Mouse (Mus musculus): ENCODE measurements around the gene Setd1a. TPM values are rescaled to one million over a fixed set of nuclear protein-coding genes. Genes with fewer than 3 reads are reported as not detected.
A peak's percentile ranks its signal among the peaks of the same experiment; 100 is the strongest.

The Setd1a gene
- polyA plus RNA-seq, 1 experiment from 2014 or later = 6.9 TPM

- WGBS = 70% methylated on average over 19 of the region's 19 CpGs
- no peak overlapping the region for H3K27ac ChIP-seq (replicated peaks)
Observed at GRCm38 (mm10) chr7:127814241-127814921, 37.9 kb downstream of the Setd1a start.

GRCm38 (mm10) chr7:127815116-127815665 lies 38.7 kb downstream of the Setd1a start:
- ATAC-seq (ENCODE audit: low FRiP score, low TSS enrichment) (no peak), DNase-seq (ENCODE audit: low spot score) (no peak)
- no peak for TF ChIP-seq CTCF (IDR thresholded peaks at IDR 0.05; ENCODE audit: low read depth)
- no peak for TF ChIP-seq EP300 (optimal IDR thresholded peaks at IDR 0.05)
- Histone ChIP-seq H3K27ac (replicated peaks) (no peak overlapping the region), H3K9me3 (ENCODE audit: control insufficient read depth, low read length) (no peaks in the 10 kb centered on the region), H3K9ac (ENCODE audit: low read length) (no peak overlapping the region), H3K4me2 (replicated peaks; ENCODE audit: low read depth) (no peak overlapping the region), H3K4me1 (replicated peaks; ENCODE audit: control insufficient read depth, insufficient read depth) (no peaks in the 10 kb centered on the region), H3K36me3 (ENCODE audit: control insufficient read depth, insufficient read depth, low read length) (no peaks in the 10 kb centered on the region), H3K27me3 (ENCODE audit: control insufficient read depth, insufficient read depth, low read length) (no peaks in the 10 kb centered on the region), H3K4me3 (ENCODE audit: low read depth, low read length) (no peak overlapping the region)
- 86% methylated on average over 15 of the region's 15 CpGs for WGBS

More at GRCm38 (mm10) chr7:127814241-127814921, 37.9 kb downstream of the Setd1a start:
- Histone ChIP-seq H3K4me2 (replicated peaks; ENCODE audit: low read depth) (no peak overlapping the region), H3K4me3 (ENCODE audit: low read depth, low read length) (no peak overlapping the region), H3K9me3 (ENCODE audit: control insufficient read depth, low read length) (no peaks in the 10 kb centered on the region), H3K27me3 (ENCODE audit: control insufficient read depth, insufficient read depth, low read length) (no peaks in the 10 kb centered on the region), H3K9ac (ENCODE audit: low read length) (no peak overlapping the region), H3K4me1 (replicated peaks; ENCODE audit: control insufficient read depth, insufficient read depth) (no peaks in the 10 kb centered on the region), H3K36me3 (ENCODE audit: control insufficient read depth, insufficient read depth, low read length) (no peaks in the 10 kb centered on the region)
- ATAC-seq (ENCODE audit: low FRiP score, low TSS enrichment) (no peak), DNase-seq (ENCODE audit: low spot score) (no peak)
- TF ChIP-seq EP300 (optimal IDR thresholded peaks at IDR 0.05) (no peak), CTCF (IDR thresholded peaks at IDR 0.05; ENCODE audit: low read depth) (no peak)

GRCm38 (mm10) chr7:127815954-127816821 lies 39.7 kb downstream of the Setd1a start:
- TF ChIP-seq EP300 (optimal IDR thresholded peaks at IDR 0.05) = no peak
- peak; percentile 63 for TF ChIP-seq CTCF (IDR thresholded peaks at IDR 0.05; ENCODE audit: low read depth)
- Histone ChIP-seq H3K9me3 (ENCODE audit: control insufficient read depth, low read length) (no peaks in the 10 kb centered on the region), H3K4me2 (replicated peaks; ENCODE audit: low read depth) (no peak overlapping the region), H3K4me3 (ENCODE audit: low read depth, low read length) (no peak overlapping the region), H3K9ac (ENCODE audit: low read length) (0 out of 2 replicates have a peak overlapping the region, but pooled peaks have one; percentile 18), H3K27ac (replicated peaks) (0 out of 2 replicates have a peak overlapping the region, but pooled peaks have one; percentile 1), H3K36me3 (ENCODE audit: control insufficient read depth, insufficient read depth, low read length) (no peaks in the 10 kb centered on the region), H3K4me1 (replicated peaks; ENCODE audit: control insufficient read depth, insufficient read depth) (no peaks in the 10 kb centered on the region), H3K27me3 (ENCODE audit: control insufficient read depth, insufficient read depth, low read length) (no peaks in the 10 kb centered on the region)
- DNase-seq (ENCODE audit: low spot score) (no peak), ATAC-seq (ENCODE audit: low FRiP score, low TSS enrichment) (peak; percentile 58)
- 53% methylated on average over 15 of the region's 15 CpGs for WGBS

- Histone ChIP-seq H3K27ac (replicated peaks) (no peak overlapping the region), H3K27me3 (ENCODE audit: control insufficient read depth, insufficient read depth, low read length) (no peaks in the 10 kb centered on the region), H3K9me3 (ENCODE audit: control insufficient read depth, low read length) (no peaks in the 10 kb centered on the region), H3K36me3 (ENCODE audit: control insufficient read depth, insufficient read depth, low read length) (no peaks in the 10 kb centered on the region), H3K4me2 (replicated peaks; ENCODE audit: low read depth) (no peak overlapping the region), H3K9ac (ENCODE audit: low read length) (no peak overlapping the region), H3K4me3 (ENCODE audit: low read depth, low read length) (no peak overlapping the region), H3K4me1 (replicated peaks; ENCODE audit: control insufficient read depth, insufficient read depth) (no peaks in the 10 kb centered on the region)
- 81% methylated on average over 7 of the region's 7 CpGs for WGBS
- ATAC-seq (ENCODE audit: low FRiP score, low TSS enrichment) (no peak), DNase-seq (ENCODE audit: low spot score) (no peak)
- no peak for TF ChIP-seq CTCF (IDR thresholded peaks at IDR 0.05; ENCODE audit: low read depth)
- TF ChIP-seq EP300 (optimal IDR thresholded peaks at IDR 0.05) = no peak
Observed at GRCm38 (mm10) chr7:127817053-127817452, 40.6 kb downstream of the Setd1a start.

GRCm38 (mm10) chr7:127817776-127818175 lies 41.3 kb downstream of the Setd1a start:
- H3K27ac ChIP-seq (replicated peaks) = no peak overlapping the region
- H3K4me3 ChIP-seq (ENCODE audit: low read depth, low read length) = no peak overlapping the region
- ATAC-seq (ENCODE audit: low FRiP score, low TSS enrichment) = no peak
- no peaks in the 10 kb centered on the region for H3K36me3 ChIP-seq (ENCODE audit: control insufficient read depth, insufficient read depth, low read length)
- no peak overlapping the region for H3K9ac ChIP-seq (ENCODE audit: low read length)
- no peak overlapping the region for H3K4me2 ChIP-seq (replicated peaks; ENCODE audit: low read depth)
- TF ChIP-seq CTCF (IDR thresholded peaks at IDR 0.05; ENCODE audit: low read depth) (no peak), EP300 (optimal IDR thresholded peaks at IDR 0.05) (no peak)
- 88% methylated on average over 5 of the region's 5 CpGs for WGBS
- no peaks in the 10 kb centered on the region for H3K4me1 ChIP-seq (replicated peaks; ENCODE audit: control insufficient read depth, insufficient read depth)
- H3K27me3 ChIP-seq (ENCODE audit: control insufficient read depth, insufficient read depth, low read length) = no peaks in the 10 kb centered on the region
- DNase-seq (ENCODE audit: low spot score) = no peak
- H3K9me3 ChIP-seq (ENCODE audit: control insufficient read depth, low read length) = no peaks in the 10 kb centered on the region
